Mouse (Mus musculus): ENCODE measurements around the gene Mrgprb8. TPM values are rescaled to one million over a fixed set of nuclear protein-coding genes. Genes with fewer than 3 reads are reported as not detected.
"Not testable (repeated sequence)": the region's sequence is repeated elsewhere in the genome, so short reads cannot be mapped to it uniquely, and the experiment has no call there.

The Mrgprb8 gene
- not detected for total RNA-seq (2022)

- no peak for DNase-seq
Observed at GRCm38 (mm10) chr7:48388226-48388625, at the start of gene Mrgprb8. TSS of gene Mrgprb8 (plus strand) at chr7:48388526.

- not testable (repeated sequence) for DNase-seq
Observed at GRCm38 (mm10) chr7:48435936-48436335, 47.6 kb downstream of the Mrgprb8 start.

GRCm38 (mm10) chr7:48436581-48436980, 48.3 kb downstream of the Mrgprb8 start:
- DNase-seq: no peak

Other genes with a start within 250 kb of the Mrgprb8 start
- gene Mrgprb5, start 219.5 kb upstream of the Mrgprb8 start, total RNA-seq (2022): not detected
- gene Mrgprb4, start 189.2 kb upstream of the Mrgprb8 start, total RNA-seq (2022): not detected
- under 1 TPM in 1 of 4 experiments, not detected in 3; 0.07 TPM for gene Mrgprb1, start 67.8 kb downstream of the Mrgprb8 start, total RNA-seq (2022)
- gene Mrgprx2, start 110.8 kb downstream of the Mrgprb8 start, total RNA-seq (2022): under 1 TPM in 1 of 4 experiments, not detected in 3; 0.06 TPM
- gene Mrgprb2, start 169.6 kb downstream of the Mrgprb8 start, total RNA-seq (2022): under 1 TPM in 1 of 4 experiments, not detected in 3; 0.14 TPM